Mouse (Mus musculus): Measurements from ENCODE around the gene Ankrd11.
"Not testable (repeated sequence)": the region's sequence is repeated elsewhere in the genome, so short reads cannot be mapped to it uniquely, and the experiment has no call there.

The Ankrd11 gene

GRCm38 (mm10) chr8:123040110-123040650, 1.9 kb downstream of the Ankrd11 start:
- no peak for DNase-seq (ENCODE audit: low read depth, low spot score)

- no peak for DNase-seq (ENCODE audit: low read depth, low spot score)
Observed at GRCm38 (mm10) chr8:123039376-123040109, 2.5 kb downstream of the Ankrd11 start.

- no peak for DNase-seq (ENCODE audit: low read depth, low spot score)
Observed at GRCm38 (mm10) chr8:123038351-123038750, 3.7 kb downstream of the Ankrd11 start.

- no peak for DNase-seq (ENCODE audit: low read depth, low spot score)
Observed at GRCm38 (mm10) chr8:123037487-123037886, 4.6 kb downstream of the Ankrd11 start.

GRCm38 (mm10) chr8:123036956-123037355, 5.1 kb downstream of the Ankrd11 start:
- no peak for DNase-seq (ENCODE audit: low read depth, low spot score)

- DNase-seq (ENCODE audit: low read depth, low spot score): no peak
Observed at GRCm38 (mm10) chr8:123034171-123034570, 7.9 kb downstream of the Ankrd11 start.

GRCm38 (mm10) chr8:123033431-123033830, 8.6 kb downstream of the Ankrd11 start:
- DNase-seq (ENCODE audit: low read depth, low spot score): no peak

- no peak for DNase-seq (ENCODE audit: low read depth, low spot score)
Observed at GRCm38 (mm10) chr8:123032730-123033129, 9.3 kb downstream of the Ankrd11 start.

- no peak for DNase-seq (ENCODE audit: low read depth, low spot score)
Observed at GRCm38 (mm10) chr8:123031321-123031978, 10.6 kb downstream of the Ankrd11 start.

GRCm38 (mm10) chr8:123030091-123030490, 12.0 kb downstream of the Ankrd11 start:
- not testable (repeated sequence) for DNase-seq (ENCODE audit: low read depth, low spot score)

- DNase-seq (ENCODE audit: low read depth, low spot score): no peak
Observed at GRCm38 (mm10) chr8:123027786-123028185, 14.3 kb downstream of the Ankrd11 start.

- DNase-seq (ENCODE audit: low read depth, low spot score): no peak
Observed at GRCm38 (mm10) chr8:123025951-123026351, 16.1 kb downstream of the Ankrd11 start.

- DNase-seq (ENCODE audit: low read depth, low spot score): no peak
Observed at GRCm38 (mm10) chr8:123024226-123024625, 17.9 kb downstream of the Ankrd11 start.

GRCm38 (mm10) chr8:123022727-123023126, 19.4 kb downstream of the Ankrd11 start:
- DNase-seq (ENCODE audit: low read depth, low spot score): no peak

GRCm38 (mm10) chr8:123021259-123021658, 20.8 kb downstream of the Ankrd11 start:
- DNase-seq (ENCODE audit: low read depth, low spot score): no peak

GRCm38 (mm10) chr8:123020859-123021258, 21.2 kb downstream of the Ankrd11 start:
- DNase-seq (ENCODE audit: low read depth, low spot score): no peak

GRCm38 (mm10) chr8:123020084-123020483, 22.0 kb downstream of the Ankrd11 start:
- no peak for DNase-seq (ENCODE audit: low read depth, low spot score)

GRCm38 (mm10) chr8:123018484-123019164, 23.5 kb downstream of the Ankrd11 start:
- DNase-seq (ENCODE audit: low read depth, low spot score): no peak

GRCm38 (mm10) chr8:123017143-123017542, 24.9 kb downstream of the Ankrd11 start:
- no peak for DNase-seq (ENCODE audit: low read depth, low spot score)

GRCm38 (mm10) chr8:123015074-123015473, 27.0 kb downstream of the Ankrd11 start:
- no peak for DNase-seq (ENCODE audit: low read depth, low spot score)

GRCm38 (mm10) chr8:123014429-123014828, 27.6 kb downstream of the Ankrd11 start:
- DNase-seq (ENCODE audit: low read depth, low spot score): no peak

- DNase-seq (ENCODE audit: low read depth, low spot score): no peak
Observed at GRCm38 (mm10) chr8:123011321-123011720, 30.8 kb downstream of the Ankrd11 start.

Data from telencephalon, adult 2 months (tissue).